ENCODE assay signal across 11 mouse cellular contexts in the genomic region with DNA sequence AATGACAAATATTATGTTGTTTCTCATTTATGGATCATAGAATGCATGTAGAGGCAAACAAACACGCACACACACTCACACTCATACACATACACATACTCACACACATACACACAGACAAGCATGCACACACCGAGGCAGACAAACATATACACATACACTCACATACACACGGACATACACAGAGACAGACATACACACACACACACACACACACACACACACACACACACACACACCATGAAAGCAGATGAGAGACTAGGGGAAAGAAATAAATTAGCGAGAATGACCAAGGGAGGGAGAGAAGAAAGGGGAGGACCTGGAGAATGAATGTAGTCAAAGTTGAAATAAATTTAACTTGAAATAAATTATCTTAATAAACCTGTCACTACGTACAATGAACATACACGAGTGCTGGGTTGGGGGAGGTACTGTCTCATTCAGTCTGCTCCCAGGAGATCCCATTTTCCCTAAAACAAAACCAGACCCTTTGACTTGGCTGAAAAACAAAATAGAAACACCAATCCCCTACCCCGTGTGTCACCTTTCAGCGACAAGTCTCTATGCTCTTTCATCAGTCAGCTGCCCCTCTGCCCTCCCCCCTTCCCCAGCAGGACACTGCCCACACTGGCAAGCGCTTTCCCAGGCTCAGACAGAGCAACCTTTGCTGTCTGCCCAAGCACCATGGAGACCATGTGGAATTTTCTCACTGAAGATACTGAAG.
DNase-seq lines count a peak whose midpoint lies in the region.
"Had no signal": no experiment of that assay in that cellular context is flagged by ENCODE, and none has a peak within 500 bp of the region (broad histone marks: within the 10 kb centered on the region; RNA-seq: fewer than 3 reads in every experiment).

No protein-coding gene starts in this region.

- no peaks in the 10 kb centered on the region for H3K27me3 ChIP-seq in midbrain, embryonic 10.5 days (ENCODE audit: low read depth, poor library complexity, severe bottlenecking)
- H3K27me3 ChIP-seq: heart, embryonic 15.5 days; lung, embryonic 15.5 days had no signal

- no peaks in the 10 kb centered on the region for H3K9me3 ChIP-seq in midbrain, embryonic 10.5 days (replicated peaks)
- H3K9me3 ChIP-seq: heart, embryonic 15.5 days; lung, embryonic 15.5 days had no signal

- H3K4me3 ChIP-seq in midbrain, embryonic 10.5 days: no peak overlapping the region
- H3K4me3 ChIP-seq: heart, embryonic 15.5 days; lung, embryonic 15.5 days had no signal

- no peaks in the 10 kb centered on the region for H3K36me3 ChIP-seq in midbrain, embryonic 10.5 days
- H3K36me3 ChIP-seq: heart, embryonic 15.5 days; lung, embryonic 15.5 days had no signal

- intact Hi-C loops in left cerebral cortex, postnatal 36 days (cut with DNase I): no loop called here

- H3K4me1 ChIP-seq in midbrain, embryonic 10.5 days: peaks cover 39% of the 10 kb centered on the region

- 36% methylated on average over 9 of the region's 9 CpGs for WGBS in midbrain, embryonic 10.5 days

- H3K27ac ChIP-seq in midbrain, embryonic 10.5 days (replicated peaks): peak overlapping the region; percentile 64
- H3K27ac ChIP-seq: heart, embryonic 15.5 days; lung, embryonic 15.5 days had no signal

- DNase-seq in MN1 (ENCODE audit: low spot score): peak; percentile 45
- peak; percentile 78 for DNase-seq in embryo, embryonic 10.5 days (ENCODE audit: low spot score)
- DNase-seq in forelimb bud, embryonic 11.5 days (ENCODE audit: low read depth, low spot score): peak; percentile 83
- DNase-seq in midbrain, embryonic 10.5 days (ENCODE audit: low spot score): peak; percentile 65
- no peak for DNase-seq in T-cell, adult 2 months (ENCODE audit: low spot score)
- no peak for DNase-seq in c-Kit-positive CD71-positive TER-119-positive erythroid progenitor cells, embryonic 14.5 days (ENCODE audit: low spot score)
- DNase-seq in left cerebral cortex, postnatal 36 days (ENCODE audit: low spot score in 2 of 2): no peak
- no peak for DNase-seq in retina, embryonic 14.5 days (ENCODE audit: low spot score)
- DNase-seq: cerebellum, adult 8-10 months had no signal

Comparison
In these comparisons a context has a peak if more than half of its experiments do, and no peak if none do; other contexts are left out.
1. DNase-seq: peak in MN1 (single experiment), embryo, embryonic 10.5 days (single experiment), forelimb bud, embryonic 11.5 days (single experiment) and midbrain, embryonic 10.5 days (single experiment); none in T-cell, adult 2 months (single experiment), c-Kit-positive CD71-positive TER-119-positive erythroid progenitor cells, embryonic 14.5 days (single experiment), left cerebral cortex, postnatal 36 days (0 of 2) and retina, embryonic 14.5 days (single experiment).